Mouse (Mus musculus) regulatory T cell (primary cell): Measurements from ENCODE around the gene Stoml2.
"Not testable (repeated sequence)": the region's sequence is repeated elsewhere in the genome, so short reads cannot be mapped to it uniquely, and the experiment has no call there.

ENCODE experiments used
- in situ Hi-C: fragments of 300-600 bp; cut with MboI, MseI; formaldehyde crosslinking; loops from one replicate; pipeline ENCODE4 v1.15.1; 2025; ENCODE audit warnings: high pct_unique_total_duplicates

Stoml2 gene

GRCm38 (mm10) chr4:43010161-43011038, 21.1 kb downstream of the Stoml2 start, which contains the start of gene Fancg:
Gene Fancg, minus strand, starts transcription at chr4:43010506.
- in situ Hi-C loops: loop anchor here (25.0 kb wide), 1 partner anchor 1723 kb away; the partner anchor contains the start of gene Ubap2

DNA sequence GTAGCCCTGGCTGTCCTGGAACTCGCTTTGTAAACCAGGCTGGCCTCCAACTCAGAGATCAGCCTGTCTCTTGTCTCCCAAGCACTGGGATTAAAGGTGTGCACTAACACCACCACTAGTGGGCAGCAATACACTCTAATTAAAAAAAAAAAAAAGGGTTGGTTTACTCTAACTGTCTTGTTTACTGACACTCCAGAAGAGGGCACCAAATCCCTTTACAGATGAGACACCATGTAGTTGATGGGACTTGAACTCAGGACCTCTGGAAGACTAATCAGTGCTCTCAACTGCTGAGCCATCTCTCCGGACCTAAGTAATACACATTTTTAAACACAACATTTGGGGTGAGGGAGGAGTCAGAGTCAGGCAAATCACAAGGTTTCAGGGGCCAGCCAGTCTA, 25.7 kb downstream of the Stoml2 start:
- in situ Hi-C loops: loop anchor here (25.0 kb wide), 1 partner anchor 1718 kb away; the partner anchor contains the start of gene Ubap2

GRCm38 (mm10) chr4:43004951-43005350, 26.6 kb downstream of the Stoml2 start:
- in situ Hi-C loops: loop anchor here (25.0 kb wide), 1 partner anchor 1718 kb away; the partner anchor contains the start of gene Ubap2

- in situ Hi-C loops: loop anchor here (25.0 kb wide), 1 partner anchor 1716 kb away; the partner anchor contains the start of gene Ubap2
Observed at GRCm38 (mm10) chr4:43002756-43003439, 28.6 kb downstream of the Stoml2 start.

GRCm38 (mm10) chr4:43001272-43001671, 30.2 kb downstream of the Stoml2 start:
- in situ Hi-C loops: loop anchor here (25.0 kb wide), 1 partner anchor 1714 kb away; the partner anchor contains the start of gene Ubap2

GRCm38 (mm10) chr4:43000141-43000986, 31.1 kb downstream of the Stoml2 start, which contains the start of gene Vcp:
Gene Vcp, minus strand, starts transcription at chr4:43000507.
- in situ Hi-C loops: loop anchor here (25.0 kb wide), 1 partner anchor 1713 kb away; the partner anchor contains the start of gene Ubap2

- in situ Hi-C loops: loop anchor here (25.0 kb wide), 1 partner anchor 1712 kb away; the partner anchor contains the start of gene Ubap2
Observed at GRCm38 (mm10) chr4:42999451-43000140, 31.9 kb downstream of the Stoml2 start.

- in situ Hi-C loops: no loop called here
Observed at GRCm38 (mm10) chr4:42998022-42998421, 33.5 kb downstream of the Stoml2 start.

- in situ Hi-C loops: no loop called here
Observed at GRCm38 (mm10) chr4:42988296-42988695, 43.2 kb downstream of the Stoml2 start.

- in situ Hi-C loops: not testable (repeated sequence)
Observed at GRCm38 (mm10) chr4:42980467-42980866, 51.0 kb downstream of the Stoml2 start.

DNA sequence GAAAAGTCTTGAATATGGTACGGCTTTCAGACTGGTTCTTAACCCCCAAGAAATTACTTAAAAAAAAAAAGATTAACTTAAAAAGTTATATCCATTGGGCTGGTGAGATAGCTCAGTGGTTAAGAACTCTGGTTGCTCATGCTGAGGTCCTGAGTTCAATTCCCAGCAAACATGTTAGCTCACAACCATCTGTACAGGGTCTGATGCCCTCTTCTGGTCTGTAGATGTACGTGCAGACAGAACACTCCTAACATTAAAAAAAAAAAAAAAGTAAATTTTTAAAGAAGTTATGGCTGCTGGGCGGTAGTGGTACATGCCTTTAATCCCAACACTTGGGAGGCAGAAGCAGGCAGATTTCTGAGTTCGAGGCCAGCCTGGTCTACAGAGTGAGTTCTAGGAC, 53.4 kb downstream of the Stoml2 start:
- in situ Hi-C loops: no loop called here
